In genomic region chr4:99120211-99121122, GRCm38 (mm10) we compare ENCODE assay signal across 8 mouse cellular contexts. TPM values are rescaled to one million over a fixed set of nuclear protein-coding genes. Genes with fewer than 3 reads are reported as not detected.
DNase-seq lines count a peak whose midpoint lies in the region; ATAC-seq and TF ChIP-seq lines count a peak whose summit lies in the region.

TSS of gene Dock7 (minus strand) at chr4:99120915.

- peak within 1 kb of the TSS; percentile 99 for H3K9ac ChIP-seq in limb, embryonic 12.5 days (replicated peaks)
- peak within 1 kb of the TSS; percentile 99 for H3K9ac ChIP-seq in midbrain, embryonic 13.5 days (replicated peaks)

- no peaks in the 10 kb centered on the region for H3K27me3 ChIP-seq in limb, embryonic 12.5 days
- H3K27me3 ChIP-seq in midbrain, embryonic 13.5 days: no peaks in the 10 kb centered on the region
- peaks cover 8% of the 10 kb centered on the region for H3K27me3 ChIP-seq in spleen, adult 2 months (ENCODE audit: control insufficient read depth, insufficient read depth, low read length)

- peak; percentile 9 for DNase-seq in CD4-positive, CD25-positive, alpha-beta regulatory T cell, adult 2 months (ENCODE audit: low read depth, low spot score)
- DNase-seq in heart, adult 8-10 months (ENCODE audit: low spot score): peak; percentile 68
- DNase-seq in kidney, adult 8-10 months: peak; percentile 69 to 78
- peak in 1 of 2 experiments; percentile 6 for DNase-seq in spleen, adult 2 months (ENCODE audit: low read depth in 1 of 2, low spot score in 2 of 2)

- H3K27ac ChIP-seq in embryonic fibroblast, embryonic 13.5 days (ENCODE audit: insufficient read depth, low read length): 0 out of 2 replicates have a peak within 1 kb of the TSS, but pooled peaks have one; percentile 0
- H3K27ac ChIP-seq in limb, embryonic 12.5 days: peak within 1 kb of the TSS; percentile 88
- H3K27ac ChIP-seq in midbrain, embryonic 13.5 days: peak within 1 kb of the TSS; percentile 95
- H3K27ac ChIP-seq in spleen, adult 2 months (ENCODE audit: insufficient read depth, low read length): peak within 1 kb of the TSS; percentile 29; the same call in 1 of the 2 replicates

- peaks cover 12% of the 10 kb centered on the region for H3K4me1 ChIP-seq in embryonic fibroblast, embryonic 13.5 days (ENCODE audit: control insufficient read depth, insufficient read depth, low read length)
- peaks cover 43% of the 10 kb centered on the region for H3K4me1 ChIP-seq in limb, embryonic 12.5 days (replicated peaks)
- peaks cover 50% of the 10 kb centered on the region for H3K4me1 ChIP-seq in midbrain, embryonic 13.5 days (replicated peaks)
- H3K4me1 ChIP-seq in spleen, adult 2 months (ENCODE audit: control insufficient read depth, insufficient read depth, insufficient read length): no peaks in the 10 kb centered on the region; the same call in 1 of the 2 replicates

- no peaks in the 10 kb centered on the region for H3K9me3 ChIP-seq in limb, embryonic 12.5 days
- H3K9me3 ChIP-seq in midbrain, embryonic 13.5 days: no peaks in the 10 kb centered on the region

- no peak for ATAC-seq in CD4-positive, CD25-positive, alpha-beta regulatory T cell, adult 4 months
- peak; percentile 91 for ATAC-seq in limb, embryonic 12.5 days (ENCODE audit: insufficient number of reproducible peaks, insufficient read depth, low FRiP score, low TSS enrichment, low read depth)
- peak; percentile 96 for ATAC-seq in midbrain, embryonic 13.5 days

- H3K4me2 ChIP-seq in limb, embryonic 12.5 days: peak within 1 kb of the TSS; percentile 65
- peak within 1 kb of the TSS; percentile 62 for H3K4me2 ChIP-seq in midbrain, embryonic 13.5 days (replicated peaks)

- H3K36me3 ChIP-seq in limb, embryonic 12.5 days: no peaks in the 10 kb centered on the region
- H3K36me3 ChIP-seq in midbrain, embryonic 13.5 days: no peaks in the 10 kb centered on the region
- H3K36me3 ChIP-seq in spleen, adult 2 months (ENCODE audit: control insufficient read depth, insufficient read depth, low read length): no peaks in the 10 kb centered on the region

- under 1% methylated on average over 99 of the region's 117 CpGs for WGBS in limb, embryonic 12.5 days
- WGBS in midbrain, embryonic 13.5 days: under 1% methylated on average over 106 of the region's 117 CpGs
- 1% methylated on average over 90 of the region's 117 CpGs for WGBS in spleen, adult 2 months

- TF ChIP-seq CTCF in embryonic fibroblast, embryonic 13.5 days (IDR thresholded peaks at IDR 0.05; ENCODE audit: borderline replicate concordance, insufficient read depth, low read length): no peak
- no peak for TF ChIP-seq CTCF in spleen, adult 2 months (IDR thresholded peaks at IDR 0.05; ENCODE audit: extremely low read depth, insufficient read depth, insufficient read length, insufficient replicate concordance)

- H3K4me3 ChIP-seq in embryonic fibroblast, embryonic 13.5 days (ENCODE audit: insufficient read depth, low read length): peak within 1 kb of the TSS; percentile 83
- H3K4me3 ChIP-seq in limb, embryonic 12.5 days (replicated peaks): peak within 1 kb of the TSS; percentile 99
- H3K4me3 ChIP-seq in midbrain, embryonic 13.5 days (replicated peaks): peak within 1 kb of the TSS; percentile 95
- peak within 1 kb of the TSS; percentile 62 for H3K4me3 ChIP-seq in spleen, adult 2 months (ENCODE audit: extremely low read depth, insufficient read depth, insufficient read length)

- TF ChIP-seq POLR2A in embryonic fibroblast, embryonic 13.5 days (IDR thresholded peaks at IDR 0.05; ENCODE audit: low read depth, low read length): peak; percentile 54
- TF ChIP-seq POLR2A in spleen, adult 2 months (IDR thresholded peaks at IDR 0.05; ENCODE audit: low read depth, low read length): no peak

RNA-seq across cellular contexts. Expression of gene Dock7, which starts in this region (rescaled TPM):
- not detected for polyA plus RNA-seq in CD4-positive, CD25-positive, alpha-beta regulatory T cell, adult 4 months (2017; shearing (Covaris generic))
- 121 and 125 TPM in 2 replicates for polyA plus RNA-seq in embryonic fibroblast, embryonic 13.5 days (2011; ENCODE audit: insufficient read length, low read depth, missing spikeins)
- 10 to 100 TPM in 3 of 4 experiments, 1 to 10 TPM in 1; 9.8 to 11.0 (median 10.7) TPM for total RNA-seq in heart, adult 8-10 months (2022)
- polyA plus RNA-seq in limb, embryonic 12.5 days (2016; fragmentation: Nextera tagmentation; extraction: Ambion mirVana): 94.7 and 95.3 TPM in 2 replicates
- polyA plus RNA-seq in midbrain, embryonic 13.5 days (2015; fragmentation: Nextera tagmentation; extraction: Ambion mirVana): 94.5 and 95.6 TPM in 2 replicates
- polyA plus RNA-seq in spleen, adult 2 months (2012; rRNA removed): 5.4 and 6.8 TPM in 2 replicates

Comparison
In these comparisons a context has a peak if more than half of its experiments do, and no peak if none do; other contexts are left out.
1. RNA of gene Dock7 (polyA plus RNA-seq): 121 to 125 TPM in embryonic fibroblast, embryonic 13.5 days, 94.5 to 95.6 TPM in midbrain, embryonic 13.5 days and 94.7 to 95.3 TPM in limb, embryonic 12.5 days; 5.4 to 6.8 TPM in spleen, adult 2 months and not detected in CD4-positive, CD25-positive, alpha-beta regulatory T cell, adult 4 months; every median in the first group is over 10 times any median in the second.
2. H3K27ac ChIP-seq: peak in every context shown above with its lines; median percentile 95 in midbrain, embryonic 13.5 days; 88 in limb, embryonic 12.5 days; 29 in spleen, adult 2 months; 0 in embryonic fibroblast, embryonic 13.5 days.
3. Peak in every context shown above with its lines, with median percentiles within 50 percentile points of each other: H3K4me3 ChIP-seq.